Mouse (Mus musculus) embryonic facial prominence, embryonic 15.5 days (tissue): Measurements from ENCODE around the gene En1. TPM values are rescaled to one million over a fixed set of nuclear protein-coding genes. Genes with fewer than 3 reads are reported as not detected.
A peak's percentile ranks its signal among the peaks of the same experiment; 100 is the strongest.

Experiments
- ATAC-seq: fragments of 200-750 bp; cut with Nextera tagmentation; 2 replicates; pipeline ENCODE4 v1.8.0; 2017; ENCODE audit warnings: low read depth, moderate TSS enrichment; ENCODE audit not compliant: insufficient number of reproducible peaks, low FRiP score, low TSS enrichment
- H3K27ac ChIP-seq: fragments of 300-500 bp; sonication (generic); replicated peaks from 2 replicates; pipeline ENCODE4 v1.5.1; 2015; ENCODE audit warnings: mild to moderate bottlenecking, inconsistent platforms
- H3K27me3 ChIP-seq: fragments of 300-500 bp; sonication (generic); 2 replicates; pipeline ENCODE4 v1.6.1; 2015; ENCODE audit warnings: inconsistent platforms
- H3K36me3 ChIP-seq: fragments of 300-500 bp; sonication (generic); 2 replicates; pipeline ENCODE4 v1.6.1; 2015; ENCODE audit warnings: mild to moderate bottlenecking, inconsistent platforms
- H3K4me1 ChIP-seq: fragments of 300-500 bp; sonication (generic); 2 replicates; pipeline ENCODE4 v1.6.1; 2015; ENCODE audit warnings: inconsistent platforms
- H3K4me2 ChIP-seq: fragments of 300-500 bp; sonication (generic); replicated peaks from 2 replicates; pipeline ENCODE4 v1.6.1; 2015; ENCODE audit warnings: mild to moderate bottlenecking, inconsistent platforms
- H3K4me3 ChIP-seq: fragments of 300-500 bp; sonication (generic); replicated peaks from 2 replicates; pipeline ENCODE4 v1.5.1; 2015; ENCODE audit warnings: mild to moderate bottlenecking, inconsistent platforms
- H3K9ac ChIP-seq: fragments of 300-500 bp; sonication (generic); 2 replicates; pipeline ENCODE4 v1.6.1; 2015; ENCODE audit warnings: inconsistent platforms
- H3K9me3 ChIP-seq: fragments of 300-500 bp; sonication (generic); replicated peaks from 2 replicates; pipeline ENCODE4 v1.6.1; 2016; ENCODE audit warnings: inconsistent platforms
- WGBS: fragments of 180-500 bp; shearing (Covaris S2); methylation state at CpG from one replicate; pipeline ENCODE4 v1.1.7; 2015; 5-methylcytosine and 5-hydroxymethylcytosine counted together
- polyA plus RNA-seq: library from polyadenylated mRNA; unstranded; fragments of >200 nt; fragmentation: Nextera tagmentation; extraction: Ambion mirVana; gene quantifications from 2 replicates; pipeline ENCODE4 v1.2.1, GENCODE M21; 2015

En1 gene
- 1.9 and 2.1 TPM in 2 replicates for polyA plus RNA-seq

- Histone ChIP-seq H3K4me1 (peaks cover 32% of the 10 kb centered on the region), H3K9me3 (no peaks in the 10 kb centered on the region), H3K27me3 (peaks cover 95% of the 10 kb centered on the region), H3K36me3 (no peaks in the 10 kb centered on the region), H3K9ac (peak within 1 kb of the TSS; percentile 31; the same call in 1 of the 2 replicates), H3K4me2 (peak within 1 kb of the TSS; percentile 90), H3K27ac (peak within 1 kb of the TSS; percentile 71; the same call in 1 of the 2 replicates), H3K4me3 (peak within 1 kb of the TSS; percentile 53)
- under 1% methylated on average over 35 of the region's 35 CpGs for WGBS
- ATAC-seq, result no peak
Observed at GRCm38 (mm10) chr1:120602031-120602730, at the start of gene En1. Gene En1, plus strand, starts transcription at chr1:120602418.

GRCm38 (mm10) chr1:120556926-120557846 lies 45.0 kb upstream of the En1 start:
- Histone ChIP-seq H3K4me1 (no peaks in the 10 kb centered on the region), H3K4me3 (no peak overlapping the region), H3K4me2 (no peak overlapping the region), H3K36me3 (no peaks in the 10 kb centered on the region), H3K27ac (no peak overlapping the region), H3K9me3 (no peaks in the 10 kb centered on the region), H3K27me3 (no peaks in the 10 kb centered on the region), H3K9ac (no peak overlapping the region)
- WGBS, result 76% methylated on average over 15 of the region's 15 CpGs
- no peak for ATAC-seq

- no peaks in the 10 kb centered on the region for H3K36me3 ChIP-seq
- H3K27me3 ChIP-seq, result no peaks in the 10 kb centered on the region
- no peak for ATAC-seq
- no peak overlapping the region for H3K4me3 ChIP-seq
- no peaks in the 10 kb centered on the region for H3K9me3 ChIP-seq
- 66% methylated on average over 9 of the region's 9 CpGs for WGBS
- H3K9ac ChIP-seq, result no peak overlapping the region
- no peak overlapping the region for H3K4me2 ChIP-seq
- H3K4me1 ChIP-seq, result no peaks in the 10 kb centered on the region
- H3K27ac ChIP-seq, result no peak overlapping the region
Observed at GRCm38 (mm10) chr1:120558341-120559285, 43.6 kb upstream of the En1 start.

- WGBS, result 88% methylated on average over 5 of the region's 5 CpGs
- Histone ChIP-seq H3K9me3 (no peaks in the 10 kb centered on the region), H3K4me1 (no peaks in the 10 kb centered on the region), H3K4me3 (no peak overlapping the region), H3K27me3 (no peaks in the 10 kb centered on the region), H3K27ac (no peak overlapping the region), H3K36me3 (no peaks in the 10 kb centered on the region), H3K4me2 (no peak overlapping the region), H3K9ac (no peak overlapping the region)
- ATAC-seq, result no peak
Observed at GRCm38 (mm10) chr1:120559911-120560310, 42.3 kb upstream of the En1 start.

GRCm38 (mm10) chr1:120581306-120581705 lies 20.9 kb upstream of the En1 start:
- H3K4me1 ChIP-seq, result no peaks in the 10 kb centered on the region
- no peak overlapping the region for H3K4me2 ChIP-seq
- H3K36me3 ChIP-seq, result no peaks in the 10 kb centered on the region
- ATAC-seq, result no peak
- H3K9me3 ChIP-seq, result no peaks in the 10 kb centered on the region
- no peak overlapping the region for H3K4me3 ChIP-seq
- H3K9ac ChIP-seq, result no peak overlapping the region
- no peak overlapping the region for H3K27ac ChIP-seq
- peaks cover 10% of the 10 kb centered on the region for H3K27me3 ChIP-seq
- WGBS, result 53% methylated on average over 4 of the region's 4 CpGs

- H3K27ac ChIP-seq, result no peak overlapping the region
- no peak overlapping the region for H3K4me3 ChIP-seq
- peaks cover 19% of the 10 kb centered on the region for H3K27me3 ChIP-seq
- no peaks in the 10 kb centered on the region for H3K4me1 ChIP-seq
- WGBS, result 13% methylated on average over 2 of the region's 2 CpGs
- ATAC-seq, result no peak
- no peak overlapping the region for H3K4me2 ChIP-seq
- no peak overlapping the region for H3K9ac ChIP-seq
- H3K9me3 ChIP-seq, result no peaks in the 10 kb centered on the region
- no peaks in the 10 kb centered on the region for H3K36me3 ChIP-seq
Observed at GRCm38 (mm10) chr1:120585481-120585880, 16.7 kb upstream of the En1 start.

- H3K9me3 ChIP-seq, result no peaks in the 10 kb centered on the region
- no peak overlapping the region for H3K9ac ChIP-seq
- 12% methylated on average over 7 of the region's 7 CpGs for WGBS
- no peak overlapping the region for H3K4me3 ChIP-seq
- no peak overlapping the region for H3K27ac ChIP-seq
- no peaks in the 10 kb centered on the region for H3K36me3 ChIP-seq
- no peak overlapping the region for H3K4me2 ChIP-seq
- no peaks in the 10 kb centered on the region for H3K4me1 ChIP-seq
- H3K27me3 ChIP-seq, result peaks cover 29% of the 10 kb centered on the region
- no peak for ATAC-seq
Observed at GRCm38 (mm10) chr1:120586500-120587110, 15.6 kb upstream of the En1 start.

- Histone ChIP-seq H3K9me3 (no peaks in the 10 kb centered on the region), H3K27ac (no peak overlapping the region), H3K4me2 (no peak overlapping the region), H3K27me3 (peaks cover 36% of the 10 kb centered on the region), H3K36me3 (no peaks in the 10 kb centered on the region), H3K4me3 (no peak overlapping the region), H3K9ac (no peak overlapping the region), H3K4me1 (no peaks in the 10 kb centered on the region)
- no peak for ATAC-seq
- WGBS, result 32% methylated on average over 9 of the region's 12 CpGs
Observed at GRCm38 (mm10) chr1:120587431-120587830, 14.8 kb upstream of the En1 start.

GRCm38 (mm10) chr1:120587960-120588359 lies 14.3 kb upstream of the En1 start:
- Histone ChIP-seq H3K36me3 (no peaks in the 10 kb centered on the region), H3K9me3 (no peaks in the 10 kb centered on the region), H3K27me3 (peaks cover 42% of the 10 kb centered on the region), H3K4me2 (no peak overlapping the region), H3K9ac (no peak overlapping the region), H3K4me1 (no peaks in the 10 kb centered on the region), H3K4me3 (no peak overlapping the region), H3K27ac (no peak overlapping the region)
- 66% methylated on average over 4 of the region's 4 CpGs for WGBS
- no peak for ATAC-seq

GRCm38 (mm10) chr1:120588362-120589027 lies 13.7 kb upstream of the En1 start:
- H3K9me3 ChIP-seq, result no peaks in the 10 kb centered on the region
- no peak overlapping the region for H3K4me3 ChIP-seq
- WGBS, result 76% methylated on average over 6 of the region's 6 CpGs
- H3K27me3 ChIP-seq, result peaks cover 44% of the 10 kb centered on the region
- H3K27ac ChIP-seq, result no peak overlapping the region
- H3K4me2 ChIP-seq, result no peak overlapping the region
- H3K9ac ChIP-seq, result no peak overlapping the region
- no peak for ATAC-seq
- no peaks in the 10 kb centered on the region for H3K36me3 ChIP-seq
- H3K4me1 ChIP-seq, result no peaks in the 10 kb centered on the region
